In genomic region chr17:93141125-93141524, GRCm38 (mm10) we compare ENCODE assay signal across 10 mouse cellular contexts. TPM values are rescaled to one million over a fixed set of nuclear protein-coding genes. Genes with fewer than 3 reads are reported as not detected.
DNase-seq lines count a peak whose midpoint lies in the region; ATAC-seq and TF ChIP-seq lines count a peak whose summit lies in the region.
"Had no signal": no experiment of that assay in that cellular context is flagged by ENCODE, and none has a peak within 500 bp of the region (broad histone marks: within the 10 kb centered on the region; RNA-seq: fewer than 3 reads in every experiment).

No protein-coding gene starts in this region.

- no peaks in the 10 kb centered on the region for H3K4me1 ChIP-seq in lung, postnatal 0 days (ENCODE audit: insufficient read depth, low read depth, low read length)
- H3K4me1 ChIP-seq: liver, embryonic 13.5 days had no signal

- no peak for DNase-seq in lung, postnatal 0 days (ENCODE audit: low spot score)
- no peak for DNase-seq in lung, postnatal 25 days (ENCODE audit: low spot score)
- DNase-seq in cerebellum, postnatal 10 days: peak; percentile 69 to 75
- DNase-seq in frontal cortex, postnatal 14 days (ENCODE audit: low spot score in 2 of 2): peak; percentile 61 to 75
- DNase-seq in left cerebral cortex, postnatal 10 days (ENCODE audit: extremely low spot score in 1 of 2, low spot score in 2 of 2): peak; percentile 51 to 80
- DNase-seq in right cerebral cortex, adult 2 months (ENCODE audit: low spot score in 2 of 2): peak; percentile 82 to 85
- DNase-seq in yolk sac, embryonic 10.5 days (ENCODE audit: low spot score): no peak
- no peak for DNase-seq in gastrocnemius, postnatal 10 days
- DNase-seq: liver, embryonic 13.5 days had no signal

- no peaks in the 10 kb centered on the region for H3K36me3 ChIP-seq in lung, postnatal 0 days (ENCODE audit: insufficient read depth, low read length)
- H3K36me3 ChIP-seq: liver, embryonic 13.5 days had no signal

- TF ChIP-seq EP300 in lung, postnatal 0 days (IDR thresholded peaks at IDR 0.05): no peak

- peak; percentile 28 for TF ChIP-seq CTCF in lung, postnatal 0 days (IDR thresholded peaks at IDR 0.05)

- H3K9me3 ChIP-seq in lung, postnatal 0 days (ENCODE audit: low read length): no peaks in the 10 kb centered on the region
- H3K9me3 ChIP-seq: liver, embryonic 13.5 days had no signal

- H3K4me3 ChIP-seq in lung, postnatal 0 days (ENCODE audit: low read depth, low read length): no peak overlapping the region
- H3K4me3 ChIP-seq: liver, embryonic 13.5 days had no signal

- H3K27ac ChIP-seq in lung, postnatal 0 days (ENCODE audit: low read length): no peak overlapping the region
- H3K27ac ChIP-seq: liver, embryonic 13.5 days had no signal

- no peak overlapping the region for H3K4me2 ChIP-seq in lung, postnatal 0 days (replicated peaks; ENCODE audit: low read depth, low read length)
- H3K4me2 ChIP-seq: liver, embryonic 13.5 days had no signal

- whole genome bisulfite sequencing in lung, postnatal 0 days: 25% methylated on average over 3 of the region's 3 CpGs

- intact Hi-C loops in left cerebral cortex, postnatal 10 days (cut with DNase I): no loop called here

- no peak for ATAC-seq in lung, postnatal 0 days

- H3K9ac ChIP-seq in lung, postnatal 0 days (replicated peaks; ENCODE audit: low read depth): no peak overlapping the region
- H3K9ac ChIP-seq: liver, embryonic 13.5 days had no signal

- H3K27me3 ChIP-seq in lung, postnatal 0 days (replicated peaks; ENCODE audit: insufficient read depth, low read length): no peaks in the 10 kb centered on the region
- H3K27me3 ChIP-seq: liver, embryonic 13.5 days had no signal

RNA-seq across cellular contexts. Expression of gene Adcyap1, which starts 57.7 kb away (rescaled TPM):
- polyA plus RNA-seq in lung, postnatal 0 days (2015; fragmentation: Nextera tagmentation; extraction: Ambion mirVana): 0.17 and 0.20 TPM in 2 replicates
- total RNA-seq in left cerebral cortex, postnatal 10 days (2021): 10 to 100 TPM; 35.3 to 45.1 TPM
- total RNA-seq in gastrocnemius, postnatal 10 days (2021): under 1 TPM in 1 of 2 experiments, not detected in 1; 0.16 TPM
- polyA plus RNA-seq: testis, adult 2 months had no signal

Comparison
In these comparisons a context has a peak if more than half of its experiments do, and no peak if none do; other contexts are left out.
1. DNase-seq: peak in cerebellum, postnatal 10 days (2 of 2), frontal cortex, postnatal 14 days (2 of 2), left cerebral cortex, postnatal 10 days (2 of 2) and right cerebral cortex, adult 2 months (2 of 2); none in lung, postnatal 0 days (single experiment), lung, postnatal 25 days (single experiment), yolk sac, embryonic 10.5 days (single experiment) and gastrocnemius, postnatal 10 days (single experiment).
2. RNA of gene Adcyap1, which starts 57.7 kb away (total RNA-seq): 35.3 to 45.1 TPM in left cerebral cortex, postnatal 10 days; 0.16 TPM in gastrocnemius, postnatal 10 days; every median in the first group is over 10 times any median in the second.